Mouse (Mus musculus) MEL (cell line): ENCODE results near the gene Washc1. TPM values are rescaled to one million over a fixed set of nuclear protein-coding genes. Genes with fewer than 3 reads are reported as not detected.
A peak's percentile ranks its signal among the peaks of the same experiment; 100 is the strongest.

Experiments
- DNase-seq: peaks from one replicate; pipeline ENCODE4 v3.0.0; 2011; ENCODE audit warnings: low read depth, low spot score
- H3K27ac ChIP-seq: 2 replicates; pipeline ENCODE4 v1.5.1; 2012; ENCODE audit warnings: low read depth, mild to moderate bottlenecking, control low read depth, low read length, moderate library complexity; ENCODE audit not compliant: control insufficient read depth
- H3K27me3 ChIP-seq, 2 experiments: fragments of 150-350 bp in 1 of 2; sonication (generic) in 1 of 2; 2 replicates each; pipeline ENCODE4 v1.6.1; 2012; ENCODE audit warnings: low read length in 2 of 2, mild to moderate bottlenecking in 2 of 2, improper control_type of control experiment in 1 of 2, moderate library complexity in 1 of 2; ENCODE audit not compliant: insufficient read depth in 2 of 2, control insufficient read depth in 1 of 2
- H3K36me3 ChIP-seq, 2 experiments: 2 replicates each; pipeline ENCODE4 v1.6.1; 2012 to 2014; ENCODE audit warnings: low read length in 2 of 2, improper control_type of control experiment in 1 of 2, inconsistent platforms in 1 of 2, mild to moderate bottlenecking in 1 of 2; ENCODE audit not compliant: insufficient read depth in 2 of 2, control insufficient read depth in 1 of 2
- H3K4me1 ChIP-seq, 2 experiments: fragments of 150-350 bp in 1 of 2; sonication (generic) in 1 of 2; 2 replicates each; pipeline ENCODE4 v1.6.1; 2012; ENCODE audit warnings: low read length in 2 of 2, improper control_type of control experiment in 1 of 2, mild to moderate bottlenecking in 1 of 2; ENCODE audit not compliant: insufficient read depth in 2 of 2, control insufficient read depth in 1 of 2
- H3K4me3 ChIP-seq, 2 experiments: fragments of 150-350 bp in 1 of 2; sonication (generic) in 1 of 2; 2 replicates each; pipeline ENCODE4 v1.5.1; 2012; ENCODE audit warnings: low read depth in 2 of 2, low read length in 2 of 2, mild to moderate bottlenecking in 2 of 2, moderate library complexity in 2 of 2, control low read depth in 1 of 2, improper control_type of control experiment in 1 of 2; ENCODE audit not compliant: control insufficient read depth in 1 of 2, insufficient read depth in 1 of 2
- H3K79me2 ChIP-seq: 2 replicates; pipeline ENCODE4 v1.6.1; 2012; ENCODE audit warnings: mild to moderate bottlenecking, low read length, moderate library complexity; ENCODE audit not compliant: control insufficient read depth, poor library complexity, insufficient read depth
- H3K9ac ChIP-seq: 2 replicates; pipeline ENCODE4 v1.6.1; 2012; ENCODE audit warnings: low read depth, mild to moderate bottlenecking, control low read depth, low read length, moderate library complexity; ENCODE audit not compliant: control insufficient read depth, poor library complexity, severe bottlenecking
- H3K9me3 ChIP-seq: fragments of 150-350 bp; sonication (generic); replicated peaks from 2 replicates; pipeline ENCODE4 v1.6.1; 2012; ENCODE audit warnings: mild to moderate bottlenecking, low read length, improper control_type of control experiment, moderate library complexity; ENCODE audit not compliant: insufficient read depth
- E2F4 ChIP-seq: IDR thresholded peaks from 2 replicates; pipeline ENCODE4 v1.6.1; 2011; ENCODE audit warnings: low read depth, low read length, improper control_type of control experiment, borderline replicate concordance
- ELF1 ChIP-seq: IDR thresholded peaks from 2 replicates; pipeline ENCODE4 v1.6.1; 2014; ENCODE audit warnings: low read depth, mild to moderate bottlenecking, inconsistent platforms, low read length, improper control_type of control experiment, moderate library complexity
- ETS1 ChIP-seq: IDR thresholded peaks from 2 replicates; pipeline ENCODE4 v1.6.1; 2012; ENCODE audit warnings: low read depth, mild to moderate bottlenecking, inconsistent platforms, low read length, improper control_type of control experiment, moderate library complexity
- GATA1 ChIP-seq: IDR thresholded peaks from 2 replicates; pipeline ENCODE4 v1.6.1; 2011; ENCODE audit warnings: low read depth, low read length, improper control_type of control experiment
- HCFC1 ChIP-seq: IDR thresholded peaks from 2 replicates; pipeline ENCODE4 v1.6.1; 2012; ENCODE audit warnings: low read depth, mild to moderate bottlenecking, inconsistent platforms, low read length, improper control_type of control experiment, moderate library complexity
- JUND ChIP-seq: IDR thresholded peaks from 2 replicates; pipeline ENCODE4 v1.6.1; 2011; ENCODE audit warnings: low read depth, mild to moderate bottlenecking, improper control_type of control experiment, low read length
- KAT2A ChIP-seq: conservative IDR thresholded peaks from 2 replicates; pipeline ENCODE4 v1.6.1; 2012; ENCODE audit warnings: low read depth, low read length, improper control_type of control experiment, inconsistent platforms
- MAFK ChIP-seq: IDR thresholded peaks from 2 replicates; pipeline ENCODE4 v1.6.1; 2011; ENCODE audit warnings: low read depth, mild to moderate bottlenecking, low read length, improper control_type of control experiment, borderline replicate concordance
- MAX ChIP-seq: IDR thresholded peaks from 2 replicates; pipeline ENCODE4 v1.6.1; 2011; ENCODE audit warnings: low read length, improper control_type of control experiment
- MAZ ChIP-seq: IDR thresholded peaks from 2 replicates; pipeline ENCODE4 v1.6.1; 2012; ENCODE audit warnings: low read depth, mild to moderate bottlenecking, inconsistent platforms, low read length, improper control_type of control experiment
- MEF2A ChIP-seq: IDR thresholded peaks from 2 replicates; pipeline ENCODE4 v1.6.1; 2014; ENCODE audit warnings: low read depth, mild to moderate bottlenecking, inconsistent platforms, low read length, improper control_type of control experiment; ENCODE audit not compliant: poor library complexity, insufficient replicate concordance, severe bottlenecking; ENCODE audit errors: extremely low read depth
- MXI1 ChIP-seq: IDR thresholded peaks from 2 replicates; pipeline ENCODE4 v1.6.1; 2011; ENCODE audit warnings: mild to moderate bottlenecking, low read depth, low read length, improper control_type of control experiment
- MYC ChIP-seq: IDR thresholded peaks from 2 replicates; pipeline ENCODE4 v1.6.1; 2011; ENCODE audit warnings: low read depth, mild to moderate bottlenecking, low read length, improper control_type of control experiment, moderate library complexity
- NELFE ChIP-seq: IDR thresholded peaks from 2 replicates; pipeline ENCODE4 v1.6.1; 2011; ENCODE audit warnings: low read depth, low read length, improper control_type of control experiment
- NRF1 ChIP-seq: IDR thresholded peaks from 2 replicates; pipeline ENCODE4 v1.6.1; 2014; ENCODE audit warnings: low read depth, mild to moderate bottlenecking, inconsistent platforms, low read length, improper control_type of control experiment, moderate library complexity; ENCODE audit not compliant: poor library complexity, insufficient read depth, severe bottlenecking
- POLR2A ChIP-seq, 2 experiments: IDR thresholded peaks; 2 replicates each; pipeline ENCODE4 v1.6.1; 2011 to 2012; ENCODE audit warnings: low read length in 2 of 2, mild to moderate bottlenecking in 2 of 2, control low read depth in 1 of 2, improper control_type of control experiment in 1 of 2, low read depth in 1 of 2, moderate library complexity in 1 of 2; ENCODE audit not compliant: control insufficient read depth in 1 of 2, insufficient read depth in 1 of 2, poor library complexity in 1 of 2
- POLR2AphosphoS2 ChIP-seq: IDR thresholded peaks from 2 replicates; pipeline ENCODE4 v1.6.1; 2011; ENCODE audit warnings: low read length, improper control_type of control experiment
- RAD21 ChIP-seq: IDR thresholded peaks from 2 replicates; pipeline ENCODE4 v1.6.1; 2011; ENCODE audit warnings: mild to moderate bottlenecking, low read depth, low read length, improper control_type of control experiment
- SIN3A ChIP-seq: IDR thresholded peaks from 2 replicates; pipeline ENCODE4 v1.6.1; 2012; ENCODE audit warnings: low read length, improper control_type of control experiment, inconsistent platforms
- TBP ChIP-seq: IDR thresholded peaks from 2 replicates; pipeline ENCODE4 v1.8.0; 2011; ENCODE audit warnings: low read depth, low read length, improper control_type of control experiment
- USF1 ChIP-seq: IDR thresholded peaks from 2 replicates; pipeline ENCODE4 v1.6.1; 2014; ENCODE audit warnings: low read depth, mild to moderate bottlenecking, inconsistent platforms, low read length, improper control_type of control experiment, moderate library complexity
- ZC3H11A ChIP-seq: IDR thresholded peaks from 2 replicates; pipeline ENCODE4 v1.6.1; 2012; ENCODE audit warnings: low read depth, mild to moderate bottlenecking, inconsistent platforms, low read length, improper control_type of control experiment
- polyA plus RNA-seq, 2 experiments: library from polyadenylated mRNA; stranded (reverse) in 1 of 2; unstranded in 1 of 2; fragments of >175 nt in 1 of 2; fragments of >200 nt in 1 of 2; gene quantifications; 2 replicates each; pipeline versions ENCODE4 v1.2.1 to v1.2.4; 2012; ENCODE audit warnings: low replicate concordance in 2 of 2, low read depth in 1 of 2; ENCODE audit not compliant: insufficient read length in 2 of 2, insufficient read depth in 1 of 2, missing spikeins in 1 of 2
- total RNA-seq: library from RNA; depleted of rRNA; stranded (reverse); fragments of 300-350 nt; gene quantifications from 2 replicates; pipeline ENCODE4 v1.2.3, GENCODE M21; 2012

Gene Washc1
- total and polyA plus RNA-seq, 3 experiments = 37.0 to 58.6 TPM; not detected in 1

- no peak for DNase-seq
These were observed 37.4 kb upstream of the Washc1 start for GRCm38 (mm10) chr17:66073971-66074370.

DNA sequence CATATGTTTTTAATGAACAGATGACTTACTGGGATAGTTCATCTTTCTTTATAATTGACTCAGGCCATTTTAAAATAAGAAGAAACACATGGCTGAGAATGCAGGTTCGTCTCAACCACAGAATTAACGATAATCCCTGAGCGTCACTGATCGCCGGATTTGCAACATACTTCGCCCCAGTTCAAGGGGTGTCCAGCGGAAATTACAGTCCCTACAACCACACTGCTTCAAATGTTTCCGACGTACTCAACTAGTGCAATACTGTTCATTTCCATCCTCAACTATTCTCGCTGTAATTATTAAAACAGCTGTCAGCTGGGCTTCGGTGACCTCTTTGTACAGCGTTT lies 35.5 kb upstream of the Washc1 start:
- H3K27ac ChIP-seq = peak overlapping the region; percentile 63
- peak overlapping the region; percentile 81 for H3K9ac ChIP-seq
- peaks cover 42% of the 10 kb centered on the region for H3K79me2 ChIP-seq
- H3K4me3 ChIP-seq = peak overlapping the region; percentile 95 to 98
- peak; percentile 73 for DNase-seq
- H3K9me3 ChIP-seq = no peaks in the 10 kb centered on the region
- H3K4me1 ChIP-seq = peaks cover 14 to 30% of the 10 kb centered on the region in 2 experiments
- TF ChIP-seq POLR2A (IDR thresholded peaks at IDR 0.05; ENCODE audit: control insufficient read depth in 1 of 2, insufficient read depth in 1 of 2, low read depth in 1 of 2, low read length in 2 of 2, poor library complexity in 1 of 2) (0 out of 4 replicates have a peak, but pooled peaks of 1 of the 2 experiments have one; percentile 30), KAT2A (no peak), RAD21 (no peak), ELF1 (no peak), E2F4 (no peak), MAX (peak; percentile 55; the same call in 1 of the 2 replicates), NELFE (no peak), JUND (no peak), POLR2AphosphoS2 (no peak), USF1 (no peak), GATA1 (0 out of 2 replicates have a peak, but pooled peaks have one; percentile 23), MAZ (no peak), ETS1 (peak; percentile 6; the same call in 1 of the 2 replicates), MEF2A (no peak), SIN3A (peak; percentile 69), MYC (peak; percentile 71), TBP (no peak)
- no peaks in the 10 kb centered on the region for H3K27me3 ChIP-seq
- H3K36me3 ChIP-seq = peaks cover 18 to 44% of the 10 kb centered on the region in 2 experiments

More at GRCm38 (mm10) chr17:66073971-66074370, 37.4 kb upstream of the Washc1 start:
- Histone ChIP-seq H3K27ac (no peak overlapping the region), H3K4me1 (peaks cover 14 to 31% of the 10 kb centered on the region in 2 experiments), H3K9ac (no peak overlapping the region), H3K79me2 (peaks cover 48% of the 10 kb centered on the region), H3K9me3 (no peaks in the 10 kb centered on the region), H3K4me3 (no peak overlapping the region), H3K36me3 (peaks cover 2 to 35% of the 10 kb centered on the region in 2 experiments; a peak in 3 of 4 replicates), H3K27me3 (no peaks in the 10 kb centered on the region)
- no peak; the same call in 1 of the 2 replicates for TF ChIP-seq MXI1
- no peak for TF ChIP-seq NRF1
- no peak for TF ChIP-seq KAT2A
- TF ChIP-seq MAX = no peak
- TF ChIP-seq HCFC1 = no peak
- TF ChIP-seq MAFK = no peak
- TF ChIP-seq USF1 = no peak
- no peak for TF ChIP-seq ZC3H11A
